Mouse (Mus musculus): ENCODE data around the gene Oas2.
A peak's percentile ranks its signal among the peaks of the same experiment; 100 is the strongest.

The Oas2 gene

GRCm38 (mm10) chr5:120694695-120695074 is 55.0 kb downstream of the Oas2 start:
- no peak for DNase-seq

DNA sequence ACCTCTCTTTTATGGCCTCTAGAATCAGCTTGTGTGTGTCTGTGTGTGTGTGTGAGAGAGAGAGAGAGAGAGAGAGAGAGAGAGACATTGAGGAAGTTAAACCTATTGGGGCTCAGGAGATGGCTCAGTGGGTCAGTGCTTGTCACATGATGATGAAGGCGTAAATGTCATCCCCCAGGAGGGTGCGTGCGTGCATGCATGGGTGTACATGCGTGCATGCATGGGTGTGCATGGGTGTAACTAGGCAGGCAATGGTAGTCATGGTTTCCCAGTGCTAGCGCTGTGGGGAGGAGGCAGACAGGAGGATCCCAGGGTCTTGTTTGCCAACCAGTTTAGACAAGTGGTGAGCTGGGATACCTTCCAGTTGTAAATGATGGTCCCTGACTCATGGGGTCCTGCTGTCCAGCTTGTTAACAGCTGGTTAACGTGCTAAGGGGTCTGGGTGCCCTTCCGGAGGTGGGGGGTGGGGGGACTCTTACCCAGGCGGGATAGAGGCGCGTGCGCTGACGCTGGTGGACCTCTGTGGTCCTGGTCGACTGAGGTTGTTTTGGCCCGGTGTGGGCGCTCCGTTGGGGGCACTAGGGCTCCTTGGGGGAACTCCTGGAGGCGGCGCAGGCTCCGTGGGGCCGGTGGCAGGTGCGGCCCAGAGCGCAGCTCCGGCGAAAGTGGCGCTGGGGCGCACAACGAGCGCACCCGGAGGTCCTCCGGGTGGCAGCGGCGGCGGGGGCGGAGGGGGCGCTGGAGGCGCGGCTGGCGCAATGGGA is 55.5 kb downstream of the Oas2 start:
- DNase-seq: peak in 1 of 2 experiments; percentile 30

DNA sequence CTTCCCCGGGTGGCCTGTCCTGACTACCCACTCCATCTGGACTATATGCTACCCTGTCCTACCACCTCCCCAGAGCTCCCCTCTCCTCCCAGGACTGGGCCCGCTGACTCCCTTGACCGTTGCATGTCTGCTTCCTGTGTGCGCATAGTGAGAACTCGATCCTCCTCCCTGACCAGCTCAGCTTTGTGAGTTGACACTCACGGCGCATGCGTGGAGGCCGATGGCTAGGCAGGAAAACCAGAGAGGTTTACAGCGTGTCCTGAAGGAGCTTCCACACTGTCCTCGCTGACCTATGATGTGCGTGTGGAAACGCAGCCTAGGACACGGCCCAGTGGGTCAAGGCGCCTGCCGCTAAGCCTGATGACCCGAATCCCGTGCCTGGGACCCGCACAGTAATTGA is 57.6 kb downstream of the Oas2 start:
- no peak for DNase-seq

GRCm38 (mm10) chr5:120690417-120690816 is 59.2 kb downstream of the Oas2 start:
- no peak for DNase-seq

GRCm38 (mm10) chr5:120688434-120688833 is 61.2 kb downstream of the Oas2 start:
- DNase-seq: peak; percentile 64 to 84

GRCm38 (mm10) chr5:120687897-120688296 is 61.8 kb downstream of the Oas2 start:
- no peak for DNase-seq

GRCm38 (mm10) chr5:120687484-120687851 is 62.2 kb downstream of the Oas2 start:
- DNase-seq: no peak

GRCm38 (mm10) chr5:120686749-120687483 is 62.7 kb downstream of the Oas2 start:
- no peak for DNase-seq

GRCm38 (mm10) chr5:120685678-120686077 is 64.0 kb downstream of the Oas2 start:
- peak; percentile 84 to 90 for DNase-seq

DNA sequence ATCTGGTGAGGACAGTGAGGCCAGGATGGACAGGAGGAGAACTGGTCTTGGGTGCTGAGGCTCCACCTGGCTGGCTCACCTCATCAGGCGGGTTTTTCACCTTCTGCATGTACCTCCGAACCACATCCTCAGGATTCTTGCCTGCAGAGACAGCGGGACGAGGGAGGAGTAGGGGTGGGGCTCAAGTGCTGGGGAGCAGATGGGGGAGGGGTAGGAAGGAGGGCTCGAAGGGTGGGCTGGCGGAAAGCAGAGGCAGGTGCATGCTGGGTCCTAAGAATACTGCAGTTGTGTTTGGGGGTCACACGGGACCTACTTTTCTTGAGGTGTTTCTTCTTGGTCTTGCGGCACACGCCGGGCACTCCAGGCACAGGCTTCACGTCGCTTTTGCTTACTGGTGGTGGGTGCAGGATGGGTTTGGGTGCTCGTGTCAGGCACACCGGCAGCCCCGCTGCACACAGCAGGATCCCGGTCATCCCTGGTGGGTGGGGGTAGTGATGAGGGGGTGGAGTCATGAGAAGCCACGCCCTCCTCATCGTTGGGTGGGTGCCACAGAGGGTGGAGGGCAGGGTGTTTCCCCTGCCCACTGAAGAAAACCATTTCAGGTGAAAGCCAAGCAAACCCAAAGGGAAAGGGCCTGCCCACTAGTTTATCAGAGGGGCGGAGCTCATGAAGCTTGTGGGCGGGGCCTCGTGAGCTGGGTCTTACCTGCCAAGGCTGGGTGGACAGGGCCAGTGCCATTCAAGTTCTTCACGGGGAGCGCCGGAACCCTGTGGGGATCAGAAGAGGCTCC is 66.5 kb downstream of the Oas2 start:
- peak in 1 of 2 experiments; percentile 37 for DNase-seq

GRCm38 (mm10) chr5:120680918-120681317 is 68.7 kb downstream of the Oas2 start:
- DNase-seq: no peak
